Comparison of ENCODE assay signal across 7 mouse cellular contexts in the genomic region with DNA sequence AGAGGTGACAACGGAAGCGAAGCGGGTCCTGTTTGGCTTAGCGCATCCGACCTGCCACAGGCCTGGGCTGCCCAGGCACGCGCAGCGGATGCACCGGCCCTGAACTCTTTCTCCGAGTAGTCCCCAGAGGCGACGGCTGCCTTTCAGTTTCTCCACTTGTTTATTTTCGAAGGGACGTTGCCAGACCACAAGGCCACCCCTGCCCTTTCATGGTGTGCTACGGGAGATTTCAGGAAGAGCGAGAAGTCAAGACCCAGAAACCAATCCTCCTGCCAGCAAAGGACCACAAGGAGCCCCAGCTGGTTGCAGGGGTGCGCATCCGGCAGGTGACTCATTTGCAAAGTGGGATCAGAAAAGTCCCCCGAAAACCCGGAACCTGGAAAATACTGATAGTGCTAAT. TPM values are rescaled to one million over a fixed set of nuclear protein-coding genes. Genes with fewer than 3 reads are reported as not detected.
DNase-seq lines count a peak whose midpoint lies in the region; ATAC-seq and TF ChIP-seq lines count a peak whose summit lies in the region.

No protein-coding gene starts in this region.

- H3K4me2 ChIP-seq in heart, embryonic 15.5 days, result peak overlapping the region; percentile 44
- H3K4me2 ChIP-seq in liver, embryonic 14.5 days (ENCODE audit: low read depth), result peak overlapping the region; percentile 16; the same call in 1 of the 2 replicates
- peak overlapping the region; percentile 17; the same call in 1 of the 2 replicates for H3K4me2 ChIP-seq in stomach, postnatal 0 days (replicated peaks; ENCODE audit: low read depth)
- H3K4me2 ChIP-seq in midbrain, embryonic 15.5 days, result no peak overlapping the region

- H3K4me1 ChIP-seq in ES-Bruce4 (ENCODE audit: control insufficient read depth, insufficient read depth, low read length), result peaks cover 4% of the 10 kb centered on the region
- peaks cover 21% of the 10 kb centered on the region for H3K4me1 ChIP-seq in heart, embryonic 15.5 days (replicated peaks)
- H3K4me1 ChIP-seq in liver, embryonic 14.5 days (replicated peaks; ENCODE audit: control insufficient read depth in 2 of 2, insufficient read depth in 2 of 2, low read length in 1 of 2), result no peaks in the 10 kb centered on the region; a peak in 1 of 4 replicates
- H3K4me1 ChIP-seq in stomach, postnatal 0 days (replicated peaks; ENCODE audit: control insufficient read depth, insufficient read depth), result no peaks in the 10 kb centered on the region
- no peaks in the 10 kb centered on the region for H3K4me1 ChIP-seq in midbrain, embryonic 15.5 days

- no peak for TF ChIP-seq POLR2A in ES-Bruce4 (IDR thresholded peaks at IDR 0.05; ENCODE audit: insufficient read depth, low read length)

- H3K27ac ChIP-seq in ES-Bruce4 (ENCODE audit: insufficient read depth, low read length), result no peak overlapping the region
- H3K27ac ChIP-seq in heart, embryonic 15.5 days, result no peak overlapping the region
- H3K27ac ChIP-seq in liver, embryonic 14.5 days, result no peak overlapping the region
- no peak overlapping the region for H3K27ac ChIP-seq in stomach, postnatal 0 days (replicated peaks)
- H3K27ac ChIP-seq in midbrain, embryonic 15.5 days, result no peak overlapping the region

- no peaks in the 10 kb centered on the region for H3K27me3 ChIP-seq in ES-Bruce4 (ENCODE audit: control insufficient read depth, insufficient read depth, low read length, poor library complexity, severe bottlenecking)
- no peaks in the 10 kb centered on the region for H3K27me3 ChIP-seq in heart, embryonic 15.5 days
- no peaks in the 10 kb centered on the region for H3K27me3 ChIP-seq in liver, embryonic 14.5 days (ENCODE audit: control insufficient read depth, insufficient read depth, low read length)
- H3K27me3 ChIP-seq in stomach, postnatal 0 days (ENCODE audit: control insufficient read depth, insufficient read depth, low read length), result no peaks in the 10 kb centered on the region
- no peaks in the 10 kb centered on the region for H3K27me3 ChIP-seq in midbrain, embryonic 15.5 days (replicated peaks)

- H3K4me3 ChIP-seq in ES-Bruce4 (ENCODE audit: low read depth, low read length), result peak overlapping the region; percentile 59
- peak overlapping the region; percentile 11; the same call in 1 of the 2 replicates for H3K4me3 ChIP-seq in heart, embryonic 15.5 days
- H3K4me3 ChIP-seq in liver, embryonic 14.5 days (ENCODE audit: insufficient read depth in 1 of 2, low read depth in 2 of 2, low read length in 2 of 2), result no peak overlapping the region
- H3K4me3 ChIP-seq in stomach, postnatal 0 days (ENCODE audit: low read depth, low read length), result no peak overlapping the region
- H3K4me3 ChIP-seq in midbrain, embryonic 15.5 days, result no peak overlapping the region

- no peak for TF ChIP-seq EP300 in ES-Bruce4 (IDR thresholded peaks at IDR 0.05; ENCODE audit: insufficient read depth, low read depth, low read length)
- no peak for TF ChIP-seq EP300 in liver, embryonic 14.5 days (IDR thresholded peaks at IDR 0.05; ENCODE audit: low read depth)
- TF ChIP-seq EP300 in stomach, postnatal 0 days (optimal IDR thresholded peaks at IDR 0.05), result no peak

- ATAC-seq in heart, embryonic 15.5 days (replicated peaks; ENCODE audit: insufficient number of reproducible peaks, insufficient read depth, low FRiP score, low read depth), result peak; percentile 32; the same call in 1 of the 2 replicates
- no peak for ATAC-seq in liver, embryonic 14.5 days (ENCODE audit: insufficient read depth)
- 0 out of 2 replicates have a peak, but pooled peaks have one; percentile 24 for ATAC-seq in stomach, postnatal 0 days (ENCODE audit: low FRiP score, low TSS enrichment)
- no peak for ATAC-seq in midbrain, embryonic 15.5 days (replicated peaks)

- DNase-seq in A20 (ENCODE audit: low read depth, low spot score), result peak; percentile 87
- DNase-seq in liver, embryonic 14.5 days (ENCODE audit: low read depth in 3 of 3, low spot score in 3 of 3), result no peak
- DNase-seq in stomach, postnatal 0 days (ENCODE audit: low spot score), result peak; percentile 40
- DNase-seq in cerebellum, adult 8-10 months, result no peak

- no peaks in the 10 kb centered on the region for H3K9me3 ChIP-seq in ES-Bruce4 (replicated peaks; ENCODE audit: control insufficient read depth, insufficient read depth, low read length, poor library complexity, severe bottlenecking)
- H3K9me3 ChIP-seq in heart, embryonic 15.5 days (replicated peaks), result no peaks in the 10 kb centered on the region
- H3K9me3 ChIP-seq in liver, embryonic 14.5 days (ENCODE audit: control insufficient read depth, low read length), result no peaks in the 10 kb centered on the region
- H3K9me3 ChIP-seq in stomach, postnatal 0 days (ENCODE audit: control insufficient read depth, low read length), result no peaks in the 10 kb centered on the region
- no peaks in the 10 kb centered on the region for H3K9me3 ChIP-seq in midbrain, embryonic 15.5 days

- no peak for TF ChIP-seq CTCF in ES-Bruce4 (IDR thresholded peaks at IDR 0.05; ENCODE audit: low read depth, low read length)
- no peak for TF ChIP-seq CTCF in liver, embryonic 14.5 days (IDR thresholded peaks at IDR 0.05; ENCODE audit: low read depth)
- TF ChIP-seq CTCF in stomach, postnatal 0 days (IDR thresholded peaks at IDR 0.05; ENCODE audit: low read depth), result no peak

- WGBS in heart, embryonic 15.5 days, result 13% methylated on average over 20 of the region's 20 CpGs
- 18% methylated on average over 20 of the region's 20 CpGs for WGBS in liver, embryonic 14.5 days (ENCODE audit: insufficient replicate concordance)
- 24% methylated on average over 20 of the region's 20 CpGs for WGBS in stomach, postnatal 0 days
- 37% methylated on average over 20 of the region's 20 CpGs for WGBS in midbrain, embryonic 15.5 days

- H3K36me3 ChIP-seq in ES-Bruce4 (ENCODE audit: control insufficient read depth, insufficient read depth, low read length, poor library complexity, severe bottlenecking), result no peaks in the 10 kb centered on the region
- no peaks in the 10 kb centered on the region for H3K36me3 ChIP-seq in heart, embryonic 15.5 days
- H3K36me3 ChIP-seq in liver, embryonic 14.5 days (replicated peaks; ENCODE audit: control insufficient read depth, insufficient read depth, low read depth), result no peaks in the 10 kb centered on the region
- no peaks in the 10 kb centered on the region for H3K36me3 ChIP-seq in stomach, postnatal 0 days (ENCODE audit: control insufficient read depth, insufficient read depth, low read length)
- H3K36me3 ChIP-seq in midbrain, embryonic 15.5 days (replicated peaks), result no peaks in the 10 kb centered on the region

- peak overlapping the region; percentile 26 for H3K9ac ChIP-seq in ES-Bruce4 (ENCODE audit: low read depth, poor library complexity, severe bottlenecking)
- H3K9ac ChIP-seq in heart, embryonic 15.5 days, result no peak overlapping the region
- no peak overlapping the region for H3K9ac ChIP-seq in liver, embryonic 14.5 days (replicated peaks)
- no peak overlapping the region for H3K9ac ChIP-seq in stomach, postnatal 0 days (ENCODE audit: low read length)
- H3K9ac ChIP-seq in midbrain, embryonic 15.5 days, result no peak overlapping the region

RNA-seq across cellular contexts. Expression of a gene that starts 12.6 kb away (rescaled TPM):
- polyA plus RNA-seq in ES-Bruce4 (2011; ENCODE audit: insufficient read depth, insufficient read length, low read depth, missing spikeins), result 22.5 and 23.0 TPM in 2 replicates
- 9.1 and 14.4 TPM in 2 replicates for polyA plus RNA-seq in heart, embryonic 15.5 days (2015; fragmentation: Nextera tagmentation; extraction: Ambion mirVana)
- 3.0 and 3.7 TPM in 2 replicates for polyA plus RNA-seq in liver, embryonic 14.5 days (2012; rRNA removed)
- polyA plus RNA-seq in liver, embryonic 14.5 days (2014; fragmentation: Nextera tagmentation; extraction: Ambion mirVana), result 2.5 and 3.5 TPM in 2 replicates
- 10.5 and 13.2 TPM in 2 replicates for polyA plus RNA-seq in stomach, postnatal 0 days (2015; fragmentation: Nextera tagmentation; extraction: Ambion mirVana)
- 18.6 and 21.1 TPM in 2 replicates for polyA plus RNA-seq in midbrain, embryonic 15.5 days (2015; fragmentation: Nextera tagmentation; extraction: Ambion mirVana)

RNA-seq across cellular contexts. Expression of a gene that starts 38.3 kb away (rescaled TPM):
- polyA plus RNA-seq in ES-Bruce4 (2011; ENCODE audit: insufficient read depth, insufficient read length, low read depth, missing spikeins), result 25.2 and 25.4 TPM in 2 replicates
- 12.4 and 15.4 TPM in 2 replicates for polyA plus RNA-seq in heart, embryonic 15.5 days (2015; fragmentation: Nextera tagmentation; extraction: Ambion mirVana)
- polyA plus RNA-seq in liver, embryonic 14.5 days (2012; rRNA removed), result 5.0 and 5.6 TPM in 2 replicates
- polyA plus RNA-seq in liver, embryonic 14.5 days (2014; fragmentation: Nextera tagmentation; extraction: Ambion mirVana), result 4.6 and 4.9 TPM in 2 replicates
- polyA plus RNA-seq in stomach, postnatal 0 days (2015; fragmentation: Nextera tagmentation; extraction: Ambion mirVana), result 5.9 and 6.4 TPM in 2 replicates
- polyA plus RNA-seq in midbrain, embryonic 15.5 days (2015; fragmentation: Nextera tagmentation; extraction: Ambion mirVana), result 35.9 and 39.6 TPM in 2 replicates

Comparison
In these comparisons a context has a peak if more than half of its experiments do, and no peak if none do; other contexts are left out.
1. DNase-seq: peak in A20 (single experiment) and stomach, postnatal 0 days (single experiment); none in liver, embryonic 14.5 days (0 of 3) and cerebellum, adult 8-10 months (single experiment).
2. H3K4me3 ChIP-seq: peak in ES-Bruce4 (single experiment) and heart, embryonic 15.5 days (single experiment); none in liver, embryonic 14.5 days (0 of 2), stomach, postnatal 0 days (single experiment) and midbrain, embryonic 15.5 days (single experiment).
3. ATAC-seq: peak in heart, embryonic 15.5 days (single experiment) and stomach, postnatal 0 days (single experiment); none in liver, embryonic 14.5 days (single experiment) and midbrain, embryonic 15.5 days (single experiment).